Mouse (Mus musculus): Measurements from ENCODE around the gene Rbfox1. TPM values are rescaled to one million over a fixed set of nuclear protein-coding genes. Genes with fewer than 3 reads are reported as not detected.

Gene Rbfox1
- polyA plus RNA-seq, 1 experiment from 2014 or later, result 148 TPM

GRCm38 (mm10) chr16:7050945-7051344 is 1165.8 kb downstream of the Rbfox1 start:
- H3K36me3 ChIP-seq, result no peaks in the 10 kb centered on the region
- no peak for ATAC-seq (ENCODE audit: low FRiP score)
- peak overlapping the region; percentile 49; the same call in 1 of the 2 replicates for H3K9ac ChIP-seq
- peak overlapping the region; percentile 75 for H3K27ac ChIP-seq
- no peaks in the 10 kb centered on the region for H3K9me3 ChIP-seq
- 47% methylated on average over 9 of the region's 9 CpGs for WGBS
- no peaks in the 10 kb centered on the region for H3K27me3 ChIP-seq
- peak overlapping the region; percentile 15; the same call in 1 of the 2 replicates for H3K4me2 ChIP-seq
- H3K4me3 ChIP-seq, result no peak overlapping the region
- peaks cover 60% of the 10 kb centered on the region for H3K4me1 ChIP-seq (replicated peaks)

GRCm38 (mm10) chr16:7051991-7052390 is 1166.8 kb downstream of the Rbfox1 start:
- H3K4me3 ChIP-seq, result no peak overlapping the region
- H3K36me3 ChIP-seq, result no peaks in the 10 kb centered on the region
- H3K9me3 ChIP-seq, result no peaks in the 10 kb centered on the region
- peak overlapping the region; percentile 39 for H3K9ac ChIP-seq
- no peaks in the 10 kb centered on the region for H3K27me3 ChIP-seq
- peaks cover 56% of the 10 kb centered on the region for H3K4me1 ChIP-seq (replicated peaks)
- 63% methylated on average over 9 of the region's 9 CpGs for WGBS
- H3K27ac ChIP-seq, result peak overlapping the region; percentile 75
- no peak for ATAC-seq (ENCODE audit: low FRiP score)
- peak overlapping the region; percentile 20 for H3K4me2 ChIP-seq

DNA sequence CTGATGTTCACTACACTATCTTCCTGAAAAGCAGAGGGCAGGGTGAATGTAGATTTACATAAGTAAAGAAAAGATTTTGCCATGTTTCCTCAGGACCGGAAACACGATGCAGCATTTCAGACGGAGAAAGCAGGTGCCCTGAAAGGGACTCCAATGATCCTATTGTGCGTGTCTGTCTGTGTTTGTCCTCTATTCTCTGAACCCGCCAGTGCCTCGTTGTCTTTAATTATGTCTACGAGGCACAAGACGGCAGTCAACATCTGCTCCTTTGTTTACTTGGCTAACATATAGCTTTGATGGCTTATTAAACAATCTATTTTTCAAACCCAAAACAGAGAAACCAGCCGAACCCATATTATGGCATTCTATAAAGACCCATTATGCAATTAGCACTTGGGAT is 1167.3 kb downstream of the Rbfox1 start:
- H3K4me1 ChIP-seq (replicated peaks), result peaks cover 55% of the 10 kb centered on the region
- H3K27me3 ChIP-seq, result no peaks in the 10 kb centered on the region
- H3K36me3 ChIP-seq, result no peaks in the 10 kb centered on the region
- H3K4me2 ChIP-seq, result peak overlapping the region; percentile 20
- no peak overlapping the region for H3K4me3 ChIP-seq
- H3K27ac ChIP-seq, result peak overlapping the region; percentile 75
- 12% methylated on average over 9 of the region's 9 CpGs for WGBS
- no peaks in the 10 kb centered on the region for H3K9me3 ChIP-seq
- peak overlapping the region; percentile 39 for H3K9ac ChIP-seq
- no peak for ATAC-seq (ENCODE audit: low FRiP score)

DNA sequence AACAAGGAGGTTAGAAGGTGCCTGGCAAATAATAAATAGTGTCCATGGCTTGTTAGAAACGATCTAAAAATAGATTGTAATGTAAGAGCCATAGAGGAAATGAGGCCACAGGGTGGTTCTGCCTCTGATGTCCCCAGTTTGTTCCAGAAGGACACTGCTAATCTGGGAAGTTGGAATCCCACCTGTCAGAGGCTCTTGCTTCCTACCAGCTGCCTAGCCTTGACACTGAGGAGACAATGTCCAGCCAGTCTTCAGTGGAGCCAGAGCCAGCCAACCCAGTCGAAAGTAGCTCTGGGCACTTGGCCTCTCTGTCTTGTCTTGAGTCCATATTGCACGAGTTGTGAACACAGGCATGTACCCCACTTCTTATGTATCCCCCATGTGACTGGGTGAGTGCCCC is 1172.6 kb downstream of the Rbfox1 start:
- peaks cover 11% of the 10 kb centered on the region for H3K4me1 ChIP-seq (replicated peaks)
- 81% methylated on average over 3 of the region's 3 CpGs for WGBS
- H3K9ac ChIP-seq, result no peak overlapping the region
- no peaks in the 10 kb centered on the region for H3K9me3 ChIP-seq
- no peaks in the 10 kb centered on the region for H3K27me3 ChIP-seq
- no peak overlapping the region for H3K4me2 ChIP-seq
- ATAC-seq (ENCODE audit: low FRiP score), result no peak
- no peaks in the 10 kb centered on the region for H3K36me3 ChIP-seq
- H3K4me3 ChIP-seq, result no peak overlapping the region
- H3K27ac ChIP-seq, result no peak overlapping the region

DNA sequence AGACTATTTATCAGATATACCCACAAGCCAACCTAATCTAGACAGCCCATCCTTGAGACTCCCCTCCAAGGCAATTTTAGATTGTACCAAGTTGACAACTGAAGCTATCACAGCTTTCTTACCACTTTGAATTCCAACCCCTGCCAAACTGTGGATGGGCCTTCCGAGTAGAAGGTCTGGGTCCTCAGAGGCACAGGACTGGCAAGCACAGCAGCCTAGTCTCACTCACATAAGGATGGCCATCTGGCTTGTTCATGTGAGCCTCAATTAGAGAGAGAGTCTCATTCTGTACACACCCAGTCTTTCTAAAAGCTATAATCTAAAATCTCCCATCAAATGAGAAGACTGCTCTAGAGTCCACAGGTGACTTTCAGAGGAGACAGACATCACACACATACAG is 1173.4 kb downstream of the Rbfox1 start:
- H3K27ac ChIP-seq, result no peak overlapping the region
- no peak overlapping the region for H3K9ac ChIP-seq
- H3K4me1 ChIP-seq (replicated peaks), result peaks cover 6% of the 10 kb centered on the region
- 0 out of 2 replicates have a peak, but pooled peaks cover 4% of the 10 kb centered on the region for H3K36me3 ChIP-seq
- H3K4me3 ChIP-seq, result no peak overlapping the region
- no peaks in the 10 kb centered on the region for H3K27me3 ChIP-seq
- no peaks in the 10 kb centered on the region for H3K9me3 ChIP-seq
- 74% methylated on average over 1 of the region's 1 CpGs for WGBS
- H3K4me2 ChIP-seq, result no peak overlapping the region
- no peak for ATAC-seq (ENCODE audit: low FRiP score)

DNA sequence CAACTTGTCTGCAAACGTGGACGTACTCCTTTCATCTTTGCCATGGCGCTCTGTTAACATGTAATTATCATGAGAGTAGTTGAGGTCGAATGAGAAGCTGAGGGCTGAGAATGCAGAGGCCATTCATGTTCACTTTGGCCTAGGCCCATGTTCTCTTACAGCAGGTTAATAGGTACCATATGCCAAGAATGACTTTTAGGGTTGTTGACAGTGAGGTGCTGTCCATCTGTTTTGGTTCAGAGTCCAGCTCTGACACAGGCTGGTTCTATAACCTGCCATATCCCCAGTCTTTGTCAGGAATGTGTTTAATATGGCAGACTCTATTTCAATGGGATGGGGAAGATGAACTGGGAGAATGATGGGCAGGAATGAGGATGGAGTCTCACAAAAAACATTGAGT is 1174.4 kb downstream of the Rbfox1 start:
- H3K27ac ChIP-seq, result no peak overlapping the region
- no peak overlapping the region for H3K9ac ChIP-seq
- H3K27me3 ChIP-seq, result no peaks in the 10 kb centered on the region
- no peak overlapping the region for H3K4me2 ChIP-seq
- H3K4me1 ChIP-seq (replicated peaks), result peaks cover 6% of the 10 kb centered on the region
- H3K36me3 ChIP-seq, result 0 out of 2 replicates have a peak, but pooled peaks cover 4% of the 10 kb centered on the region
- H3K9me3 ChIP-seq, result no peaks in the 10 kb centered on the region
- ATAC-seq (ENCODE audit: low FRiP score), result no peak
- H3K4me3 ChIP-seq, result no peak overlapping the region
- WGBS, result 82% methylated on average over 4 of the region's 4 CpGs

- H3K27me3 ChIP-seq, result no peaks in the 10 kb centered on the region
- no peak overlapping the region for H3K27ac ChIP-seq
- H3K4me3 ChIP-seq, result no peak overlapping the region
- no peak for ATAC-seq (ENCODE audit: low FRiP score)
- H3K9ac ChIP-seq, result no peak overlapping the region
- 0 out of 2 replicates have a peak, but pooled peaks cover 4% of the 10 kb centered on the region for H3K36me3 ChIP-seq
- H3K4me2 ChIP-seq, result no peak overlapping the region
- WGBS, result 27% methylated on average over 3 of the region's 3 CpGs
- H3K4me1 ChIP-seq (replicated peaks), result peaks cover 6% of the 10 kb centered on the region
- H3K9me3 ChIP-seq, result no peaks in the 10 kb centered on the region
Measured at GRCm38 (mm10) chr16:7060864-7061263, 1175.7 kb downstream of the Rbfox1 start.

DNA sequence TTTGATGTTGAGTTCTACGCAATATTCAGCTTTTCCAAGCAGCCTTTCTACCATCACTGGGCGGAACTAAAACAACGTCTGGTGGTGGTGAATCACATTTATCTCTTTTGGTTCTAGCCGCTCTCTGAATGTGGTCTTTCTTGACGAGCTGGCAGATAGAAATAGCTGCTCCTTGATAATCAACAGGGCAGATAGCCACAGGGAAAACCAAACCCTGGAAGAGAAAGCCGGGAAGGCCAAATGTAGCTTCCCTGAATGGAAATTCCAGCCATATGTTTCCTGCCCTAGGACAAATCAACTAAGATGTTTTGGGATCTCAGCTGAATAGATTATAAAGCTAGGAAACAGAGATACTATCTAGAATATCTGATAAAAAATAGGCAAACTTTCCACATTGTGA is 1177.4 kb downstream of the Rbfox1 start:
- no peaks in the 10 kb centered on the region for H3K27me3 ChIP-seq
- ATAC-seq (ENCODE audit: low FRiP score), result no peak
- no peak overlapping the region for H3K4me3 ChIP-seq
- H3K27ac ChIP-seq, result no peak overlapping the region
- peaks cover 6% of the 10 kb centered on the region for H3K4me1 ChIP-seq (replicated peaks)
- 81% methylated on average over 6 of the region's 6 CpGs for WGBS
- H3K9ac ChIP-seq, result no peak overlapping the region
- H3K36me3 ChIP-seq, result 0 out of 2 replicates have a peak, but pooled peaks cover 4% of the 10 kb centered on the region
- H3K4me2 ChIP-seq, result no peak overlapping the region
- no peaks in the 10 kb centered on the region for H3K9me3 ChIP-seq

GRCm38 (mm10) chr16:7067109-7067508 is 1182.0 kb downstream of the Rbfox1 start:
- ATAC-seq (ENCODE audit: low FRiP score), result no peak
- H3K4me1 ChIP-seq (replicated peaks), result peaks cover 18% of the 10 kb centered on the region
- H3K9ac ChIP-seq, result no peak overlapping the region
- H3K27ac ChIP-seq, result no peak overlapping the region
- 87% methylated on average over 8 of the region's 8 CpGs for WGBS
- no peaks in the 10 kb centered on the region for H3K9me3 ChIP-seq
- no peaks in the 10 kb centered on the region for H3K27me3 ChIP-seq
- 0 out of 2 replicates have a peak, but pooled peaks cover 4% of the 10 kb centered on the region for H3K36me3 ChIP-seq
- H3K4me3 ChIP-seq, result no peak overlapping the region
- no peak overlapping the region for H3K4me2 ChIP-seq

DNA sequence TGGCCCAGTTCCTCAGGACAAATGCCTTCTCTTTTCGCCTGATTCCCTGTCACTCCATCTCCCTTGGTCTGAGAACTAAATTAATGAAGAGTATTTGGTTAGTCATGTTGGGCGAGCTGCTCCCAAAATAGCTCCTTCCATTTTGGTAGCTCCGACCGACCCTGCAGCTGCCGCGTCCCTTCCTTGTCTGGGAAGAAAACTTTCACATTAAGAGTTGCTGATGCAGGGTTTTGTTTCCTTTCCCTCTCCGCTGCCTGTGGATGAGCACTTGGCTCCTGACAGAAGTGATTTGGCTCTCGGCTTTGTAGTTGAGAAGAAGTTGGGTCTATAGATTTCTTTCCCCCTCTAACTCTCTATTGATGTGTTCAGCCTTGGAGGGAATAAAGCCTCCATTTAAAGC is 1184.4 kb downstream of the Rbfox1 start:
- H3K9me3 ChIP-seq, result no peaks in the 10 kb centered on the region
- no peak for ATAC-seq (ENCODE audit: low FRiP score)
- H3K4me2 ChIP-seq, result no peak overlapping the region
- no peaks in the 10 kb centered on the region for H3K36me3 ChIP-seq
- no peak overlapping the region for H3K4me3 ChIP-seq
- WGBS, result 58% methylated on average over 8 of the region's 8 CpGs
- H3K27me3 ChIP-seq, result no peaks in the 10 kb centered on the region
- H3K4me1 ChIP-seq (replicated peaks), result peaks cover 18% of the 10 kb centered on the region
- H3K9ac ChIP-seq, result no peak overlapping the region
- no peak overlapping the region for H3K27ac ChIP-seq

DNA sequence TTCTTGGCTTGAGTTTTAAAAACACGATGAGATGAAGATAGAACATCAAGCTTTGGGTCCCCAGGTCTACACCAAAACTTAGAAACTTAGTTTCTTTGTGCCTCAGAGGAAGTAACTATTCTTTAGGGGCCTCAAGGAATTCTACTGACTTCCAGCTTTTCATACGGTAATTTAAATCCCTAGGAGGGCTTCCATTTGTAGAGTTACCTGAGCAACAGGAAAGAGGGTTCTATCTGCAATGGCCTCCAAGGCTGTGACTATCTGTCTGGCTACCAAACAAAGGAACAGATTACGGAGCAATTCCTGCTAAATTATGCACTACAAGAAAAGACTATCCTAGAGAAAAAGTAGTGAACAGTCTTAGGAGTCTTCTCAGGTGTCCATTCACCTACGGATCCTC is 1189.6 kb downstream of the Rbfox1 start:
- no peaks in the 10 kb centered on the region for H3K36me3 ChIP-seq
- no peak overlapping the region for H3K9ac ChIP-seq
- no peak for ATAC-seq (ENCODE audit: low FRiP score)
- no peak overlapping the region for H3K27ac ChIP-seq
- 76% methylated on average over 4 of the region's 4 CpGs for WGBS
- H3K4me1 ChIP-seq (replicated peaks), result peaks cover 13% of the 10 kb centered on the region
- no peaks in the 10 kb centered on the region for H3K27me3 ChIP-seq
- H3K4me2 ChIP-seq, result no peak overlapping the region
- no peaks in the 10 kb centered on the region for H3K9me3 ChIP-seq
- H3K4me3 ChIP-seq, result no peak overlapping the region

GRCm38 (mm10) chr16:7075749-7076148 is 1190.6 kb downstream of the Rbfox1 start:
- WGBS, result 84% methylated on average over 6 of the region's 6 CpGs
- Histone ChIP-seq H3K4me3 (no peak overlapping the region), H3K9ac (no peak overlapping the region), H3K27ac (no peak overlapping the region), H3K4me2 (no peak overlapping the region), H3K4me1 (replicated peaks) (peaks cover 10% of the 10 kb centered on the region), H3K27me3 (no peaks in the 10 kb centered on the region), H3K9me3 (no peaks in the 10 kb centered on the region), H3K36me3 (no peaks in the 10 kb centered on the region)
- no peak for ATAC-seq (ENCODE audit: low FRiP score)

GRCm38 (mm10) chr16:7076305-7076704 is 1191.2 kb downstream of the Rbfox1 start:
- no peak for ATAC-seq (ENCODE audit: low FRiP score)
- H3K9me3 ChIP-seq, result no peaks in the 10 kb centered on the region
- H3K27me3 ChIP-seq, result no peaks in the 10 kb centered on the region
- H3K4me2 ChIP-seq, result no peak overlapping the region
- H3K9ac ChIP-seq, result no peak overlapping the region
- H3K4me3 ChIP-seq, result no peak overlapping the region
- H3K36me3 ChIP-seq, result no peaks in the 10 kb centered on the region
- H3K27ac ChIP-seq, result no peak overlapping the region
- peaks cover 10% of the 10 kb centered on the region; the same call in 1 of the 2 replicates for H3K4me1 ChIP-seq (replicated peaks)
- WGBS, result 91% methylated on average over 1 of the region's 1 CpGs
